Mouse (Mus musculus) adrenal gland, postnatal 4 days (tissue): Measurements from ENCODE around the gene Ctsw. TPM values are rescaled to one million over a fixed set of nuclear protein-coding genes. Genes with fewer than 3 reads are reported as not detected.

ENCODE experiments used
- DNase-seq, 2 experiments: peaks; one replicate each; pipeline ENCODE4 v3.0.0; 2021 to 2022; ENCODE audit warnings: low spot score in 2 of 2, mixed read lengths in 2 of 2
- total RNA-seq, 2 experiments: library from RNA; stranded (reverse); gene quantifications; 2 replicates each; pipeline ENCODE4 v1.2.3; 2021

The Ctsw gene
- total RNA-seq, 2 experiments from 2014 or later = 0.67 to 1.3 TPM

DNA sequence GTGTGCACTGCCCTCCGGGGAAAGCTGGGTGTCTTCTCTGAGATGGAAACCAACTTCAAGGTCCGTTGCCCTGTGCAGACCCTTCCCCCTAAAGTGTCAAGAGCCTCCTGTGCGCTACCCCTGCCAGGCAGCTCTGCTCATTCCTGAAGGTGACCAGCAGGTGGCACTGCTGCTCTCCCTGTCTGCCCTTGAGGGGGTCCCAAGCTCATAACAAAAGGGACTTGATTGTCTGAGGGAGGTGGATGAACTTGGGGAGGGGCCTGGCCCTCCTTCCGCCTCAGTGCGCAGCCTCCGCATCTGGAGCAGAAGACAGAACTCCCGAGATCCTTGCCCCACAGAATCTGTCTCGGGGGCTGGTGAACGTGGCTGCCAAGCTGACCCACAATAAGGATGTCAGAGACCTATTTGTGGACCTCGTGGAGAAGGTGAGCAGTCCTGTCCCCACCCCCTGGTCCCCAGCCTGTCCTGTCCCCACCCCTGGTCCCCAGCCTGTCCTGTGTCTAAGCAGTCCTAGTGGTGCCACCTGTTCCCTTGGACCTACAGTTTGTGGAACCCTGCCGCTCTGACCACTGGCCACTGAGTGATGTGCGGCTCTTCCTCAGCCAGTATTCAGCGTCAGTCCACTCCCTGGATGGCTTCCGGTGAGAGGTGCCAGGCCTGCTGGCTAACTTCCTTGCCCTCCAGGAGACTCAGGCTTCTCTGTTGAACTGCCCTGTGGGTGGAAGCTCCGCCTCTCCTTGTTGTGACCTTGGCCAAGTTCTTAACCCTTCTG lies 4.3 kb downstream of the Ctsw start:
- DNase-seq = no peak

DNA sequence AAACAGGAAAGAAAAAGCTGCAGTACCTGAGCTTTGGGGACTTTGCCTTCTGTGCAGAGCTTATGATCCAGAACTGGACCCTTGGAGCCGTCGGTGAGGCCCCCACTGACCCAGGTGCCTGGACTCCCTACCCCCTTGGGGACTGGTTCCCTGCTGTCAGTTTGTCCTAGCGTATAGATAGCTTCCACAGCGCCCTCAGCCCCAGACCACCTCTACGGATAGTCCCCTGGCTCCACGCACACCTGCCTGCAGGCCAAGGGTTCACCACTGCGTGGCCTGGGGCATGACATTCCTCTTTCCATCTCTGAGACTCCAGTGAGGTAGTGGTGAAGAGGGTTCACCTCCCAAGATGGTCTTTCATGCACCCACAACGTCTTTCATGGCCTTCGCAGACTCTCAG lies 5.1 kb downstream of the Ctsw start:
- DNase-seq = no peak

GRCm38 (mm10) chr19:5461411-5461810 lies 6.9 kb downstream of the Ctsw start:
- DNase-seq = no peak

GRCm38 (mm10) chr19:5460465-5460911 lies 7.8 kb downstream of the Ctsw start, which contains the start of gene Fibp:
Fibp (plus strand) TSS chr19:5460615.
- peak; percentile 73 to 79 for DNase-seq

GRCm38 (mm10) chr19:5459896-5460295 lies 8.4 kb downstream of the Ctsw start:
- DNase-seq = no peak

GRCm38 (mm10) chr19:5459019-5459418 lies 9.3 kb downstream of the Ctsw start:
- DNase-seq = no peak

DNA sequence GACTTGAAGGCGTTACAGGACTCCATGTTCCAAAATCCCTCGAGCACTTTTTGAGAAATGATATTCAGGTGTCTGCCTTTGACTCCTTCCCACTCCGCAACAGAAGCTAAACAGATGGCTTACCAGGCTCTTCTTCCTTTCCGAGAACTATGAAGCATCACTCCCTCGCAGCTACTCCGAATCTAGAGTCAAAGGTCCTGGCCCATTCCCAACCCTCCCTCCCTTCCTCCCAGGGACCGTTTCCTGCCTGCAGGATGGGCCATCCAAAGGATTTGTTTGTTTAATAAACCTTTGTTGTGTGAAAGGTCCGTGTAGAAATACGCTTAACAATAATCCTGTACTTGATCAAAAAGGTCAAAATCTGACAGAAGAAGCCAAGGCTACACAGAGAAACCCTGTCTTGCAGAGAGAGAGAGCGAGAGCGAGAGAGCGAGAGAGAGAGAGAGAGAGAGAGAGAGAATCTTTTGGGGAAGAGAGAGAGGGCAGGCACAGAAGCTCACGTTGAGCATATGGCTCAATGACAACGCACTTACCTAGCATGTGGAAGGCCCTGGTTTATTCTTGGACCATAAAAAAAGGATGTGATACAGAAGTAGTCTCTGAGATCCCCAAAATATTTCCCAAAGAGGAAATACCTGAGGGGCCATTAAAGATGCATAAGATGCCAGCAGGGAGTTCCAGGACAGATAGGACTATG lies 10.4 kb downstream of the Ctsw start, which contains the start of gene Ccdc85b:
Gene Ccdc85b, minus strand, starts transcription at position 149 of the 697 bp plus-strand sequence.
- no peak for DNase-seq

- DNase-seq = peak; percentile 81 to 89
Observed at GRCm38 (mm10) chr19:5456922-5457745, 11.2 kb downstream of the Ctsw start.

- no peak for DNase-seq
Observed at GRCm38 (mm10) chr19:5456241-5456921, 11.9 kb downstream of the Ctsw start.

DNA sequence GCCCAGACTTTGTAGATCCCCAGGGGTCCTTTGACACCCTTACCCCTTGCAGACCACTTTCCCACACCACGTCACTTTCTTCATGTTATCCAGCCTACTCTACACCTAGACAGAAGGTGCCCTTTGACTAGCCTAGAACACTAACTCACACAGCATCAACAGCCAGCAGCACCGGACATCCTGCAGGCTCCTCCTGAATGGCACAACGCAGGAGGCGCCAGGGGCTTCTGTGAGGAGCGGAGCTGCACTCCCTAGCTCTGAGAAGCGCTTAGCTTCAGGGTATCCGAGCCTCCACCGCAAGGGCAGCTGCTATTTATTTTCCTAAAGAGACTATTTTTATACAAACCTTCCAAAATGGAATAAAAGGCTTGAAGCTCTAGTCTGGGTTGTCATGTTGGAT lies 12.7 kb downstream of the Ctsw start:
- DNase-seq = no peak

DNA sequence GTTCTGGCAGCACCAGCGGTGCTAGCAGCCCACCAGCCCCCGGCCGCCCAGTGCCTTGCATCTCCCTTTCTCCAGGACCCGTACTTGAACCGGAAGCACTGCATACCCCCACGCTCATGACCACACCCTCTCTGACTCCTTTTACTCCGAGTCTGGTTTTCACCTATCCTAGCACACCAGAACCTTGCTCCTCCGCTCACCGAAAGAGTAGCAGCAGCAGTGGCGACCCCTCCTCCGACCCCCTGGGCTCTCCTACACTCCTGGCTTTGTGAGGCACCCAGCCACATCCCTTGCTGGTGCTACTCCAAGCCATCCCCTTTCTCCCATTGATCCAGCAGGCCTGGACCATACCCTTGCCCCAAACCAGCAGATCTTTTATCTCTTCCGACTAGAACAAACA lies 13.3 kb downstream of the Ctsw start:
- no peak for DNase-seq

- DNase-seq = no peak
Observed at GRCm38 (mm10) chr19:5451766-5452165, 16.5 kb downstream of the Ctsw start.

- DNase-seq = no peak
Observed at GRCm38 (mm10) chr19:5449673-5450072, 18.6 kb downstream of the Ctsw start.

DNA sequence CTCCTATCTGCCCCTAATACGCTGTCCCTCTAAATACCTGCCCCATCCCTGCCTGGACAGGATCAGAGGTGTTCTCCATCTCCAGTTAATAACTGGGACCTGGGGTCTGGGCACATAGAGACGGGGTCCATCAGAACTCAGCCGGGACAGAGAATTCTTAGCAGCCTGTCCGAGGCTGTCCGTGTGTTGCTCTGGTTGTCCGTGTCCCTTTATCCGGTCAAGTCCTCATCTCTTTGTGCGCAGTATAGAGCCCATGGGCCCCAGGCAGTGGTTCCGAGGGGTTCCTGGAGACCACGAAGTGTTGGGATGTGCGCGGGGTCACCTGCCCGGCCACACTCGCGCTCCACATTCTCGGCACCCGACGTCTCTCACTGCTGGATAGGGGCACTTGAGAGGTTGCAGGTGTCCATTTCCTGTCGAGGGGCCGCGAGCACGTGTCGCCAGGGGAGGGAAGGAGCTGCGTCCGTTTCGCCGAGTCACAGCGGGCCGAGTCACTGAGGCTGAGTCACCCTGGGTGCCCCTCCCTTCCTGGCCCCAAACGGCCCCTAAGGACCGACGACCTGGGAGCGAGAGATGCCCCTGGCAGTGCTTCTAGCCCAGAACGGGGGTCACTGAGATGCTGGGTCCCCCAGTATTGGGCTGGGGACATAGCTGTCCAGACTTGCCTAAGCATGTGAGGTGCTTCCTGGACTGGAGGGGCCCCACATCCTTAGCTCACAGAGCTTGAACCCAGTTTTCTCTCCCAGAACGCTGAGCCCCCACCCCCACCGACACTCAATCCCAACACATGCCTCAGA lies 19.8 kb downstream of the Ctsw start:
- no peak for DNase-seq

- no peak for DNase-seq
Observed at GRCm38 (mm10) chr19:5447515-5448353, 20.6 kb downstream of the Ctsw start, which contains the start of gene Fosl1. Fosl1 (plus strand) TSS chr19:5447547.

DNA sequence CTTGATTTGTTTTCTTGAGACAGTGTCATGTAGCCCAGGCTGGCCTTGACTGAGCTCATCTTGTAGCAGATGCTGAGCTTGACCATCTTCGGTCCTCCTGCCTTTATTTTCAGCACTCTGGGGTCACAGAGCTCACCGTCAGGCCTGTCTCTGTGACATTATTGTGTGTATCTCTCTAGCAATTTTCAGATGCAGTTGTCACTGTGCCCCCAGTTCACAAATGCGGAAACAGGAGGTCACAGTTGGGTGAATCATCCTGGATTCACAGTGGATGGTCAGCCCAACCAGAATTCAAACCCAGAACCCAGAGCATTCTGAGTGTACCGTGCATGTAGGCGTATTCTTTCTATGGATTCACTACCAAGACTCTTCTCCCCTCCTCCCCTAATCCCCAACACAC lies 22.6 kb downstream of the Ctsw start:
- no peak for DNase-seq

DNA sequence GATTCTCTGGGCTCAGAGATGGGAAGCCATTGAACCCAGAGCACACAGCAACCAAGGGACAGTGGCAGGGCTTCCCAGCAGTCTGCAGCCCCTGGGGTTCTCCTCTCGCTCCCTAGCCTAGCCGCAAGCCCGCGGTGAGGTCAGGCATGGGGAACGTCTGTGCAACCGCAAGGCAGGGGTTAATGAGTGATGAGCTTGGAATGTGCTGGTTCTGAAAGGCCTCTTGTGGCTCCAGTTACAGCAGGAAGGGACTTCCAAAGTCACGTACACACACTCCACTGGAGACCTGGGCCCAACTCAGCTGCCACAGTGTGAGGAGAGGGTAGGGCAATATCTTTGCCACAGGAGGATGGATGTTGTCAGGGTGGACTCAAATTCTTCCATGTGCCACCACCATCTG lies 23.4 kb downstream of the Ctsw start:
- DNase-seq = no peak

- no peak for DNase-seq
Observed at GRCm38 (mm10) chr19:5444371-5444908, 23.9 kb downstream of the Ctsw start.

DNA sequence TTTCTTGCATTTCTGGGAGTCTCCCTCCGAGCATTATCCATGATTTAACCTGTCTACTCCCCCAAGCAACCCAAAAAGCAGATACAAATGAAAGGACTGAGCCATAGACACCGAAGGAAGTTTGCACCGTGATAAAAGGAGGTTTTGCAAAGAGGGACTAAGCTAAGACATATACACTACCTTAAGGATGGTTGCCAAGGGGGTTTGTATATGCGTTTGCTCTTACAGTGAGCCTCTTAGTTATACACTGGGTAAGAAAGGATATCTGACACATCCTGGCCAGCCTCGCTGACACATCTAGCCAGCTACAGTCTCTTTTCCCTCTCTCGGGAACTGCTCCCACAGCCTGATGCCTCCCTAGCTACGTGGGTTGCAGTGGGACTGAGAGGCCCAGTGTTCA lies 34.4 kb downstream of the Ctsw start:
- no peak for DNase-seq
